Mouse (Mus musculus): Measurements from ENCODE around the gene St8sia6. TPM values are rescaled to one million over a fixed set of nuclear protein-coding genes. Genes with fewer than 3 reads are reported as not detected.
"Not testable (repeated sequence)": the region's sequence is repeated elsewhere in the genome, so short reads cannot be mapped to it uniquely, and the experiment has no call there.

Gene St8sia6
- total RNA-seq, 2 experiments from 2014 or later: 1.9 to 2.8 TPM

GRCm38 (mm10) chr2:13672426-13672825 lies 121.4 kb downstream of the St8sia6 start:
- ATAC-seq (replicated peaks; ENCODE audit: poor library complexity, severe bottlenecking): peak; percentile 15; the same call in 1 of the 2 replicates

- no peak for ATAC-seq (replicated peaks; ENCODE audit: poor library complexity, severe bottlenecking)
Observed at GRCm38 (mm10) chr2:13634866-13635265, 159.0 kb downstream of the St8sia6 start.

- no peak for ATAC-seq (replicated peaks; ENCODE audit: poor library complexity, severe bottlenecking)
Observed at GRCm38 (mm10) chr2:13630136-13630832, 163.6 kb downstream of the St8sia6 start.

- not testable (repeated sequence) for ATAC-seq (replicated peaks; ENCODE audit: poor library complexity, severe bottlenecking)
Observed at GRCm38 (mm10) chr2:13603636-13604035, 190.2 kb downstream of the St8sia6 start.

GRCm38 (mm10) chr2:13603093-13603492 lies 190.8 kb downstream of the St8sia6 start:
- no peak for ATAC-seq (replicated peaks; ENCODE audit: poor library complexity, severe bottlenecking)

Other genes with a start within 250 kb of the St8sia6 start
- 6.4 and 9.6 TPM in 2 replicates for gene Trdmt1, start 249.4 kb downstream of the St8sia6 start, total RNA-seq (2014; fragmentation: Nextera tagmentation)
- 9.9 and 24.3 TPM in 2 replicates for gene Trdmt1, start 249.4 kb downstream of the St8sia6 start, total RNA-seq (2017)
- gene Vim, start 220.1 kb downstream of the St8sia6 start, total RNA-seq (2014; fragmentation: Nextera tagmentation): 686 and 736 TPM in 2 replicates
- gene Vim, start 220.1 kb downstream of the St8sia6 start, total RNA-seq (2017): 783 and 809 TPM in 2 replicates

Data from granulocyte monocyte progenitor cell, adult 5-6 weeks (primary cell).